Mouse (Mus musculus) myocyte (in vitro differentiated cells): ENCODE data around the gene Jun. TPM values are rescaled to one million over a fixed set of nuclear protein-coding genes. Genes with fewer than 3 reads are reported as not detected.
A peak's percentile ranks its signal among the peaks of the same experiment; 100 is the strongest.

Experiments
- H3K27me3 ChIP-seq: one replicate; pipeline ENCODE4 v1.6.1; 2011; ENCODE audit not compliant: control insufficient read depth, insufficient read depth, insufficient read length
- H3K36me3 ChIP-seq: one replicate; pipeline ENCODE4 v1.6.1; 2011; ENCODE audit not compliant: control insufficient read depth, insufficient read depth
- H3K4me2 ChIP-seq: one replicate; pipeline ENCODE4 v1.6.1; 2011; ENCODE audit warnings: low read depth, control low read depth
- H3K4me3 ChIP-seq: one replicate; pipeline ENCODE4 v1.5.1; 2011; ENCODE audit warnings: mild to moderate bottlenecking, control low read depth, moderate library complexity
- H3K79me2 ChIP-seq: one replicate; pipeline ENCODE4 v1.6.1; 2011; ENCODE audit not compliant: control insufficient read depth, insufficient read depth
- H3ac ChIP-seq: one replicate; pipeline ENCODE4 v1.6.1; 2011; ENCODE audit not compliant: control insufficient read depth, insufficient read length
- CEBPB ChIP-seq: IDR thresholded peaks from 2 replicates; pipeline ENCODE4 v1.6.1; 2011; ENCODE audit warnings: mild to moderate bottlenecking, moderate library complexity; ENCODE audit not compliant: poor library complexity, insufficient read depth, severe bottlenecking
- E2F4 ChIP-seq: IDR thresholded peaks from one replicate; pipeline ENCODE4 v1.6.1; 2011; ENCODE audit warnings: mild to moderate bottlenecking, control low read depth, moderate library complexity; ENCODE audit not compliant: insufficient read depth
- MAX ChIP-seq: IDR thresholded peaks from one replicate; pipeline ENCODE4 v1.6.1; 2011; ENCODE audit warnings: low read depth, mild to moderate bottlenecking, control low read depth
- MYOD1 ChIP-seq, 3 experiments: IDR thresholded peaks; one replicate each; pipeline ENCODE4 v1.6.1; 2011; ENCODE audit warnings: control low read depth in 2 of 3, low read depth in 2 of 3, mild to moderate bottlenecking in 2 of 3, moderate library complexity in 1 of 3; ENCODE audit not compliant: insufficient read length in 2 of 3, control insufficient read depth in 1 of 3
- MYOG ChIP-seq, 3 experiments: IDR thresholded peaks; one replicate each; pipeline ENCODE4 v1.6.1; 2011; ENCODE audit warnings: control low read depth in 2 of 3, low read depth in 2 of 3, mild to moderate bottlenecking in 2 of 3; ENCODE audit not compliant: insufficient read length in 2 of 3, control insufficient read depth in 1 of 3, insufficient read depth in 1 of 3
- POLR2A ChIP-seq: IDR thresholded peaks from one replicate; pipeline ENCODE4 v1.6.1; 2011; ENCODE audit warnings: low read depth, mild to moderate bottlenecking, control low read depth, moderate library complexity; ENCODE audit not compliant: insufficient read length
- POLR2AphosphoS2 ChIP-seq: IDR thresholded peaks from one replicate; pipeline ENCODE4 v1.6.1; 2011; ENCODE audit warnings: low read depth, control low read depth; ENCODE audit not compliant: insufficient read length
- REST ChIP-seq: IDR thresholded peaks from one replicate; pipeline ENCODE4 v1.6.1; 2011; ENCODE audit warnings: mild to moderate bottlenecking, control low read depth, moderate library complexity; ENCODE audit not compliant: insufficient read depth, insufficient read length
- SRF ChIP-seq: IDR thresholded peaks from one replicate; pipeline ENCODE4 v1.6.1; 2011; ENCODE audit warnings: low read depth; ENCODE audit not compliant: control insufficient read depth, insufficient read length
- TCF12 ChIP-seq: IDR thresholded peaks from one replicate; pipeline ENCODE4 v1.6.1; 2011; ENCODE audit warnings: mild to moderate bottlenecking, control low read depth; ENCODE audit not compliant: poor library complexity, insufficient read depth, severe bottlenecking
- TCF3 ChIP-seq: IDR thresholded peaks from one replicate; pipeline ENCODE4 v1.6.1; 2011; ENCODE audit warnings: low read depth, control low read depth; ENCODE audit not compliant: insufficient read length
- USF1 ChIP-seq: IDR thresholded peaks from one replicate; pipeline ENCODE4 v1.6.1; 2011; ENCODE audit warnings: low read depth, mild to moderate bottlenecking, control low read depth, moderate library complexity
- polyA plus RNA-seq: library from polyadenylated mRNA; unstranded; fragments of >200 nt; fragmentation: generic; extraction: Trizol; gene quantifications from one replicate; pipeline ENCODE4 v1.2.1, GENCODE M21; 2012; ENCODE audit warnings: missing spikeins

Jun gene
- polyA plus RNA-seq, 1 experiment, result 51.3 TPM

GRCm38 (mm10) chr4:95068045-95068948 is 16.3 kb upstream of the Jun start:
- Histone ChIP-seq H3ac (no peak overlapping the region), H3K4me2 (no peak overlapping the region), H3K36me3 (no peaks in the 10 kb centered on the region), H3K27me3 (no peaks in the 10 kb centered on the region), H3K79me2 (no peaks in the 10 kb centered on the region), H3K4me3 (no peak overlapping the region)
- no peak for TF ChIP-seq POLR2AphosphoS2
- no peak for TF ChIP-seq CEBPB
- no peak for TF ChIP-seq MYOG (IDR thresholded peaks at IDR 0.05; ENCODE audit: control insufficient read depth in 1 of 3, insufficient read depth in 1 of 3, insufficient read length in 2 of 3, low read depth in 2 of 3)
- TF ChIP-seq TCF3, result no peak
- no peak for TF ChIP-seq REST
- TF ChIP-seq POLR2A, result no peak
- no peak for TF ChIP-seq MAX
- no peak for TF ChIP-seq E2F4
- TF ChIP-seq MYOD1 (IDR thresholded peaks at IDR 0.05; ENCODE audit: control insufficient read depth in 1 of 3, insufficient read length in 2 of 3, low read depth in 2 of 3), result no peak
- TF ChIP-seq TCF12, result no peak
- no peak for TF ChIP-seq SRF

- TF ChIP-seq POLR2AphosphoS2 (no peak), MAX (no peak), USF1 (no peak), POLR2A (no peak), REST (no peak), TCF12 (no peak), MYOG (IDR thresholded peaks at IDR 0.05; ENCODE audit: control insufficient read depth in 1 of 3, insufficient read depth in 1 of 3, insufficient read length in 2 of 3, low read depth in 2 of 3) (no peak), MYOD1 (IDR thresholded peaks at IDR 0.05; ENCODE audit: control insufficient read depth in 1 of 3, insufficient read length in 2 of 3, low read depth in 2 of 3) (no peak)
- Histone ChIP-seq H3K36me3 (no peaks in the 10 kb centered on the region), H3K4me3 (no peak overlapping the region), H3K4me2 (no peak overlapping the region), H3K79me2 (no peaks in the 10 kb centered on the region), H3K27me3 (no peaks in the 10 kb centered on the region), H3ac (no peak overlapping the region)
These were observed 11.7 kb upstream of the Jun start for GRCm38 (mm10) chr4:95063609-95064210.

GRCm38 (mm10) chr4:95062873-95063272 is 10.9 kb upstream of the Jun start:
- Histone ChIP-seq H3ac (no peak overlapping the region), H3K4me2 (no peak overlapping the region), H3K36me3 (no peaks in the 10 kb centered on the region), H3K27me3 (no peaks in the 10 kb centered on the region), H3K4me3 (no peak overlapping the region), H3K79me2 (no peaks in the 10 kb centered on the region)
- TF ChIP-seq POLR2A (no peak), CEBPB (no peak), MYOD1 (IDR thresholded peaks at IDR 0.05; ENCODE audit: control insufficient read depth in 1 of 3, insufficient read length in 2 of 3, low read depth in 2 of 3) (no peak), REST (no peak)

GRCm38 (mm10) chr4:95057264-95057663 is 5.2 kb upstream of the Jun start:
- TF ChIP-seq MYOD1 (IDR thresholded peaks at IDR 0.05; ENCODE audit: control insufficient read depth in 1 of 3, insufficient read length in 2 of 3, low read depth in 2 of 3) (no peak), USF1 (peak; percentile 67)
- no peak overlapping the region for H3K4me3 ChIP-seq
- H3K4me2 ChIP-seq, result no peak overlapping the region
- no peaks in the 10 kb centered on the region for H3K36me3 ChIP-seq
- H3K27me3 ChIP-seq, result no peaks in the 10 kb centered on the region
- H3K79me2 ChIP-seq, result no peaks in the 10 kb centered on the region
- H3ac ChIP-seq, result no peak overlapping the region

GRCm38 (mm10) chr4:95055276-95055675 is 3.3 kb upstream of the Jun start:
- Histone ChIP-seq H3K4me3 (no peak overlapping the region), H3K4me2 (peak overlapping the region; percentile 86)
- no peak for TF ChIP-seq TCF12
- peak in 2 of 3 experiments; percentile 40 to 44 for TF ChIP-seq MYOD1 (IDR thresholded peaks at IDR 0.05; ENCODE audit: control insufficient read depth in 1 of 3, insufficient read length in 2 of 3, low read depth in 2 of 3)
- no peak for TF ChIP-seq MYOG (IDR thresholded peaks at IDR 0.05; ENCODE audit: control insufficient read depth in 1 of 3, insufficient read depth in 1 of 3, insufficient read length in 2 of 3, low read depth in 2 of 3)
- peak; percentile 51; the same call in 1 of the 2 replicates for TF ChIP-seq CEBPB

More at GRCm38 (mm10) chr4:95055276-95055675, 3.3 kb upstream of the Jun start:
- no peak overlapping the region for H3ac ChIP-seq
- H3K79me2 ChIP-seq, result peaks cover 12% of the 10 kb centered on the region
- H3K36me3 ChIP-seq, result no peaks in the 10 kb centered on the region
- H3K27me3 ChIP-seq, result no peaks in the 10 kb centered on the region
